Mouse (Mus musculus): ENCODE results near the gene Uba6.

DNA sequence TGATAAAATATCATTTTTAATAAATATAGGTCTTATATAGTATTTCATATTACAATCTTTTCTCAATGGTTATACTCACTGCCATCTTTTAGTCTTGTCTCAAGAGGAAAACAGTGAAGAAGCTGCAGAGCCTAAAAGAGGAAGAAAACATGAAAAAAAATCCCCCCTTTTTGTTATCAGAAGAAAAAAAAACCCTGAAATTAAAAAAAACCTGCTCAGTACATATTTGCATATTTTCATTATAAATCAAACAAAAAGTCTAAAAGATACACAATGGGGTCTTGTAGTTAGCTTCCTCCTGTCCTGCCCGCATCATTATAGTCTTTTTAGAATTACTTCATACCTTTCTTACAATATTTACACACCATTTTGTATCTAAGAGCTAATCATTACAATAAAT lies 43.9 kb downstream of the Uba6 start:
- TF ChIP-seq MAX (IDR thresholded peaks at IDR 0.05; ENCODE audit: low read depth) (no peak), MYOD1 (IDR thresholded peaks at IDR 0.05; ENCODE audit: control insufficient read depth in 1 of 3, insufficient read length in 2 of 3, low read depth in 2 of 3) (no peak), POLR2A (IDR thresholded peaks at IDR 0.05; ENCODE audit: insufficient read length, low read depth) (no peak), POLR2AphosphoS2 (IDR thresholded peaks at IDR 0.05; ENCODE audit: insufficient read length, low read depth) (no peak), MYOG (IDR thresholded peaks at IDR 0.05; ENCODE audit: control insufficient read depth in 1 of 3, insufficient read depth in 1 of 3, insufficient read length in 2 of 3, low read depth in 2 of 3) (no peak), E2F4 (IDR thresholded peaks at IDR 0.05; ENCODE audit: insufficient read depth) (no peak), USF1 (IDR thresholded peaks at IDR 0.05; ENCODE audit: low read depth) (no peak), REST (IDR thresholded peaks at IDR 0.05; ENCODE audit: insufficient read depth, insufficient read length) (no peak), TCF12 (IDR thresholded peaks at IDR 0.05; ENCODE audit: insufficient read depth, poor library complexity, severe bottlenecking) (no peak), TCF3 (IDR thresholded peaks at IDR 0.05; ENCODE audit: insufficient read length, low read depth) (no peak), CEBPB (IDR thresholded peaks at IDR 0.05; ENCODE audit: insufficient read depth, poor library complexity, severe bottlenecking) (no peak), SRF (IDR thresholded peaks at IDR 0.05; ENCODE audit: control insufficient read depth, insufficient read length, low read depth) (no peak)

Data from myocyte (in vitro differentiated cells).